17 mouse cellular contexts compared by ENCODE assay signal in the genomic region with DNA sequence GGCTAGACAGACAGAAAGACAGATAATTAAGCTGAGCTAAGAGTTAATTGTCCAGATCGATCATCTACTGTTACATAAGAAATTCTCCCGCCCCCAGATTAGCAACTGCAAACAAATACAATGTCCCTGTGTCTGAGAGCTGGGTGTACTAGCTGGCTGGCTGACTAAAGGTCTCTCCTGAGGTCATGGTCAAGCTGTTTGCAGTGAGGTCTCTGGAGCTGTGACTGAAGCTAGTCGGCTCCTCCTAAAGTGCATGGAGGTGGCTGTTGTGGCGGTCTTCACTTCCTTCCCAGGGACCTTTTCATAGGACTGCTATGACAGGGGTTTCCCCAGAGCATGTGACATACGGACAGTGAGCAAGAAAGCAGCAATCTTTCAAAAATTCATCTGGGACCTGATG. TPM values are rescaled to one million over a fixed set of nuclear protein-coding genes. Genes with fewer than 3 reads are reported as not detected.
A peak's percentile ranks its signal among the peaks of the same experiment; 100 is the strongest.
DNase-seq lines count a peak whose midpoint lies in the region; ATAC-seq and TF ChIP-seq lines count a peak whose summit lies in the region.
"Had no signal": no experiment of that assay in that cellular context is flagged by ENCODE, and none has a peak within 500 bp of the region (broad histone marks: within the 10 kb centered on the region; RNA-seq: fewer than 3 reads in every experiment).

No protein-coding gene starts in this region.

- 41% methylated on average over 5 of the region's 5 CpGs for WGBS in lung, postnatal 0 days
- 55% methylated on average over 5 of the region's 5 CpGs for WGBS in intestine, postnatal 0 days
- WGBS in midbrain, embryonic 15.5 days = 74% methylated on average over 5 of the region's 5 CpGs

- no peak overlapping the region for H3K9ac ChIP-seq in lung, postnatal 0 days (replicated peaks; ENCODE audit: low read depth)
- H3K9ac ChIP-seq in intestine, postnatal 0 days (ENCODE audit: low read depth, low read length) = no peak overlapping the region
- H3K9ac ChIP-seq in midbrain, embryonic 15.5 days = no peak overlapping the region
- H3K9ac ChIP-seq: embryonic facial prominence, embryonic 12.5 days; forebrain, postnatal 0 days; hindbrain, embryonic 12.5 days had no signal

- no peaks in the 10 kb centered on the region for H3K4me1 ChIP-seq in lung, postnatal 0 days (ENCODE audit: insufficient read depth, low read depth, low read length)
- H3K4me1 ChIP-seq in intestine, postnatal 0 days (replicated peaks; ENCODE audit: control insufficient read depth, insufficient read depth, low read length) = no peaks in the 10 kb centered on the region
- H3K4me1 ChIP-seq in midbrain, embryonic 15.5 days = no peaks in the 10 kb centered on the region
- H3K4me1 ChIP-seq: embryonic facial prominence, embryonic 12.5 days; hindbrain, embryonic 12.5 days; megakaryocyte, embryonic 14.5 days had no signal

- H3K27me3 ChIP-seq in lung, postnatal 0 days (replicated peaks; ENCODE audit: insufficient read depth, low read length) = no peaks in the 10 kb centered on the region
- no peaks in the 10 kb centered on the region for H3K27me3 ChIP-seq in intestine, postnatal 0 days (replicated peaks; ENCODE audit: control insufficient read depth, insufficient read depth, low read length)
- no peaks in the 10 kb centered on the region for H3K27me3 ChIP-seq in midbrain, embryonic 15.5 days (replicated peaks)
- H3K27me3 ChIP-seq: CH12.LX; embryonic facial prominence, embryonic 12.5 days; hindbrain, embryonic 12.5 days; megakaryocyte, embryonic 14.5 days had no signal

- ATAC-seq in lung, postnatal 0 days = peak; percentile 41
- peak; percentile 72 for ATAC-seq in intestine, postnatal 0 days
- ATAC-seq in midbrain, embryonic 15.5 days (replicated peaks) = no peak
- ATAC-seq: forebrain, postnatal 0 days had no signal

- TF ChIP-seq EP300 in lung, postnatal 0 days (IDR thresholded peaks at IDR 0.05) = no peak

- no peaks in the 10 kb centered on the region for H3K9me3 ChIP-seq in lung, postnatal 0 days (ENCODE audit: low read length)
- H3K9me3 ChIP-seq in intestine, postnatal 0 days (ENCODE audit: control insufficient read depth) = no peaks in the 10 kb centered on the region
- no peaks in the 10 kb centered on the region for H3K9me3 ChIP-seq in midbrain, embryonic 15.5 days
- H3K9me3 ChIP-seq: embryonic facial prominence, embryonic 12.5 days; hindbrain, embryonic 12.5 days; megakaryocyte, embryonic 14.5 days had no signal

- no peak overlapping the region for H3K4me2 ChIP-seq in lung, postnatal 0 days (replicated peaks; ENCODE audit: low read depth, low read length)
- no peak overlapping the region for H3K4me2 ChIP-seq in intestine, postnatal 0 days (replicated peaks; ENCODE audit: low read depth)
- H3K4me2 ChIP-seq in midbrain, embryonic 15.5 days = no peak overlapping the region
- H3K4me2 ChIP-seq: embryonic facial prominence, embryonic 12.5 days; hindbrain, embryonic 12.5 days had no signal

- no peak overlapping the region for H3K27ac ChIP-seq in lung, postnatal 0 days (ENCODE audit: low read length)
- H3K27ac ChIP-seq in intestine, postnatal 0 days (ENCODE audit: low read depth, low read length) = no peak overlapping the region
- H3K27ac ChIP-seq in midbrain, embryonic 15.5 days = no peak overlapping the region
- H3K27ac ChIP-seq: embryonic facial prominence, embryonic 12.5 days; gastrocnemius, adult 2 months; hindbrain, embryonic 12.5 days had no signal

- DNase-seq in adrenal gland, adult 2 months = peak; percentile 69
- no peak for DNase-seq in adrenal gland, postnatal 4 days (ENCODE audit: low spot score in 2 of 2)
- peak; percentile 15 for DNase-seq in lung, postnatal 0 days (ENCODE audit: low spot score)
- no peak for DNase-seq in lung, postnatal 4 days
- peak; percentile 40 for DNase-seq in retina, postnatal 1 day
- no peak for DNase-seq in heart, postnatal 4 days
- DNase-seq: cerebellum, adult 11-12 months; forebrain, postnatal 0 days; gastrocnemius, adult 2 months; kidney, adult 11 months; layer of hippocampus, postnatal 36 days had no signal

- no peak for TF ChIP-seq CTCF in lung, postnatal 0 days (IDR thresholded peaks at IDR 0.05)
- TF ChIP-seq CTCF in intestine, postnatal 0 days (IDR thresholded peaks at IDR 0.05; ENCODE audit: low read depth) = no peak

- no peak overlapping the region for H3K4me3 ChIP-seq in lung, postnatal 0 days (ENCODE audit: low read depth, low read length)
- no peak overlapping the region for H3K4me3 ChIP-seq in intestine, postnatal 0 days (ENCODE audit: low read depth, low read length)
- no peak overlapping the region for H3K4me3 ChIP-seq in midbrain, embryonic 15.5 days
- H3K4me3 ChIP-seq: embryonic facial prominence, embryonic 12.5 days; gastrocnemius, adult 2 months; hindbrain, embryonic 12.5 days; megakaryocyte, embryonic 14.5 days had no signal

- H3K36me3 ChIP-seq in lung, postnatal 0 days (ENCODE audit: insufficient read depth, low read length) = no peaks in the 10 kb centered on the region
- no peaks in the 10 kb centered on the region for H3K36me3 ChIP-seq in intestine, postnatal 0 days (ENCODE audit: control insufficient read depth, insufficient read depth)
- H3K36me3 ChIP-seq in midbrain, embryonic 15.5 days (replicated peaks) = no peaks in the 10 kb centered on the region
- H3K36me3 ChIP-seq: embryonic facial prominence, embryonic 12.5 days; hindbrain, embryonic 12.5 days had no signal

RNA-seq across cellular contexts. Expression of gene Fndc3b, which starts 40.5 kb away (rescaled TPM):
- total RNA-seq in adrenal gland, adult 2 months (2021) = 100 to 1,000 TPM in 1 of 2 experiments, 10 to 100 TPM in 1; 88.9 to 120 TPM
- 15.5 and 27.9 TPM in 2 replicates for polyA plus RNA-seq in adrenal gland, adult 2 months (2012; rRNA removed)
- total RNA-seq in adrenal gland, postnatal 4 days (2021) = 100 to 1,000 TPM; 110 TPM
- polyA plus RNA-seq in lung, postnatal 0 days (2015; fragmentation: Nextera tagmentation; extraction: Ambion mirVana) = 28.5 and 30.6 TPM in 2 replicates
- polyA plus RNA-seq in intestine, postnatal 0 days (2015; fragmentation: Nextera tagmentation; extraction: Ambion mirVana) = 13.3 and 14.9 TPM in 2 replicates
- 9.2 and 9.7 TPM in 2 replicates for polyA plus RNA-seq in midbrain, embryonic 15.5 days (2015; fragmentation: Nextera tagmentation; extraction: Ambion mirVana)
- total RNA-seq in heart, postnatal 4 days (2021) = 10 to 100 TPM; 83.4 to 89.7 TPM

Comparison
In these comparisons a context has a peak if more than half of its experiments do, and no peak if none do; other contexts are left out.
1. DNase-seq: peak in adrenal gland, adult 2 months (single experiment), lung, postnatal 0 days (single experiment) and retina, postnatal 1 day (single experiment); none in adrenal gland, postnatal 4 days (0 of 2), lung, postnatal 4 days (0 of 2) and heart, postnatal 4 days (single experiment).